Mouse (Mus musculus) erythroblast, embryonic 14.5 days (primary cell): Measurements from ENCODE around the gene Rce1.

Experiments
- GATA1 ChIP-seq: IDR thresholded peaks from 2 replicates; pipeline ENCODE4 v1.6.1; 2012; ENCODE audit warnings: low read length, inconsistent platforms, mixed read lengths
- TAL1 ChIP-seq: IDR thresholded peaks from 3 replicates; pipeline ENCODE4 v1.6.1; 2012; ENCODE audit warnings: low read length, inconsistent platforms, mixed read lengths

DNA sequence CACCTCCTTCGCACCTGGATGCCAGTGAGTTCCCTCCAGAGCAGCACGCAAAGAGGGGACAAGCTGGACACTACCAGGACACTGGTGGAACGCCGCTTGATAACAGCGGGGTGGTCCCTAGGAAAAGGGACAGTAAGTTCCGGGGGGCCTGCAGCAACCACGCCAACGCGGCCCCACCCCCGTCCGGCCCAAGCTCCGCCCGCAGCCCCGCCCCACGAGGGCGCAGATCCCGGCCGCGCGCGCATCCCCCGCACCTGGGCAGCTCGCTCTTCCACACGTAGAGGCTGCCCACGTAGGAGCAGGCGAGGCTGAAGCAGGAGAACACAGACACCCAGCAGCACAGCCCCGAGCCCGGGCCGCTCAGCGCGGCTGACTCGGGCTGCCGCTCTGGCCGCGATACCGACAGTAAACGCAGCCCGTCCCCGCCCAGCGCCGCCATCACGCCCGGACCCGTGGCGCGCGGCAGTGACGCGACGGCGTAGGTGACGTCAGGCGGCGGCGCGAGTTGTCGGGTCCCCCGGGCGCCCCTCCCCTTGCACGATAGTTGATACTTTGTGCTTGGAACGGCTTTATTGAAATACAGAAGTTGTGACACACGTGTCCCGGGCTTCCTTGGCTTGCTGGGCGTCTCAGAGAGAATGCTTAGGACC is at the start of gene Rce1:
- TF ChIP-seq TAL1 (no peak), GATA1 (no peak)
